Mouse (Mus musculus) kidney, adult 18-20 months (tissue): ENCODE measurements around the gene Sulf2.

ENCODE experiments used
- DNase-seq: peaks from one replicate; pipeline ENCODE4 v3.0.0; 2021

Gene Sulf2

GRCm38 (mm10) chr2:166115571-166116277 is 39.7 kb downstream of the Sulf2 start:
- DNase-seq, result peak; percentile 64

DNA sequence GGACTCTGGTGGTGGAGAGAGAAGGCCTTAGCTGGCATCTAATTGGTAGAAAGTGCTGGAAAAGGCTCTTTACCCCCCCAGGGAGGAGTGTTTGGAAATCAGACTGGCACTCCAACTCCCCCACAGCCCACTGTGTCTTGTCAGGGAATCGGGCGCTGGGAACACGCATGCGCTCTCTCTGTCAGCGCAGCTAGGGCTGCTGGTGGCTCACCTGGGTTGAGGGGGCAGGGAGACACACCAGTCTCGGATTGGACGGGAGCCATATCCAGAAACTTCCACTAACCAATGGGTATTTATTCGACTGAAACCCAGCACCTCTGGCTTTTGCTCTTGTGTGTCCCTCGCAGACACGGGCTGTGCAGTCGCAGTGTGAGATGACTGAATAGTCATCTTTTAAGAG is 42.5 kb downstream of the Sulf2 start:
- DNase-seq, result no peak

DNA sequence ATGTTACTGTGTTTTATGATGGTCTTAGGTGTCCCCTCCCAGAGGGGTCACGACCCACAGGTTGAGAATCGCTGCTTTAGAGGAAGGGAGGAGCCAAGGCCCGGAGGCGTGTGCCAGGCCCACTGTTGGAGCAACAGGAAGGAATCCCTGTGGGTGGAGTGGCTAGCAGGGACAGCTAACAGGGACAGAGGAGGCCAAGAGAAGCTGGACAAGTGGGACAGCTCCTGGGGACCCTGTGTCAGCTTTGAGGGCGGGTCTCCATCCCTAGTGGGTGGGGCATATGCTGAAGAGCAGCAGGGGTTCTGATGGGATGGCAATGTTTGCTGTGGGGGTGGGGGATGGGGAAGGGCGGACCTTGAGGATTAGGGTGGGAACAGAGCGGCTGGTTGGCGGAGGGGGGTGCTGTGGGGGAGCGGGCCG is 43.6 kb downstream of the Sulf2 start:
- DNase-seq, result peak; percentile 42

GRCm38 (mm10) chr2:166111238-166111637 is 44.2 kb downstream of the Sulf2 start:
- DNase-seq, result no peak

GRCm38 (mm10) chr2:166110764-166111163 is 44.7 kb downstream of the Sulf2 start:
- no peak for DNase-seq

GRCm38 (mm10) chr2:166108326-166108725 is 47.1 kb downstream of the Sulf2 start:
- DNase-seq, result peak; percentile 88

DNA sequence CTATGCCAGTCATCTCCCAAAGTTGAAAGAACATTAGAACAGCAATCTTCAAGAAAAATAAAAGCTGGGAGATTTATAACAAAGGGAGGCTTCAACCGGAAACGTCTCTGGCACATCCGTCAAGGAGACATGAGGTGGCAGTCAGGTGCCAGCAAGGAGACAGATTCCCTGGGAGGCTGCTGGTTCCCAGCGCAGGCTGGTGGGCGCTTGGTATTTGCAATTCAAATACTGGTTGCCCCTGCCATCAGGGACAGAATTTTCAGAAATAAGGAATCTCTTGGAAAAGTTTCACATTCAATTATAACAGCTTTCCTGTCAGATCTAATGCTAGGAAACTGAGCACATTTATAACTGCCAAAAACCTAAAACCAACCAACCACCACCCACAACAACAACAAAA is 47.6 kb downstream of the Sulf2 start:
- no peak for DNase-seq

DNA sequence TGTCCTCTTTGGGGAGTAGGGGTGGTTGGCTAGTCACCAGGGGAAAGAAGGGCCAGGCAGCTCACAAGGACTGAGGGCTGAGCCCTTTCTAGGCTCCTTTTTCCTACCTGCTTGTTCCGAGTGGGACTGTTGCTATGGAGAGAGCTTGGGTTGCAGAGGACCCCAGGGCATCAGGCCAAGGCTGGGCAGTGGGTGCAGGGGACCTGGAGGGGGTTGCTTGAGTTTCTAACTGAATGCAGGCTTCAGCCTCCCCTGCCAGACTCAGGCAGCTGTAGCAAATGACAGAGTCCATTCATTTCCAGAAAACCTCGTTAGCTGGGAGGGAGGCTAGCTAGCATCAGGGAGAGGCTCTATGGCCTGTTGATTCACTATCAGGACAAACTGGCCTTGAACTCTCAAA is 48.8 kb downstream of the Sulf2 start:
- DNase-seq, result no peak

DNA sequence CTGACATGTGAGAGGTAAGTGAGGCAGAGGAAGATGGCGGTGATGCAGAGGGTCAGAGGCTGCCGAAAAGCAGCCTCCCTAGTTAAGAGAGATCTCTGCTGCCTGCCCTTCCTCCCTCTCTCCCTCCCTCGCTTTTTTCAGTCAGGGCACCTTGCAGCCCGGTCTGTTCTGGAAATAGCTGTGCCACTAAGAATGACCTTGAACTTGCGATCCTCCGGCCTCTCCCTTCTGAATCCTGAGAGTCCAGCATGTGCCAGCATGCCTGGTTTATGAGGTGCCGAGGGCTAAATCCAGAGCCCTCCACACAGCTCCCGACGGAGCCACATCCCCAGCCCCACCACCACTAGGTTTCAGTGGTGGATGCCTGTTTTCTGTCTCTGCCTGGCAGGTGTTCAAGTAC is 49.6 kb downstream of the Sulf2 start:
- DNase-seq, result no peak

- DNase-seq, result no peak
Observed at GRCm38 (mm10) chr2:166102893-166103292, 52.6 kb downstream of the Sulf2 start.

DNA sequence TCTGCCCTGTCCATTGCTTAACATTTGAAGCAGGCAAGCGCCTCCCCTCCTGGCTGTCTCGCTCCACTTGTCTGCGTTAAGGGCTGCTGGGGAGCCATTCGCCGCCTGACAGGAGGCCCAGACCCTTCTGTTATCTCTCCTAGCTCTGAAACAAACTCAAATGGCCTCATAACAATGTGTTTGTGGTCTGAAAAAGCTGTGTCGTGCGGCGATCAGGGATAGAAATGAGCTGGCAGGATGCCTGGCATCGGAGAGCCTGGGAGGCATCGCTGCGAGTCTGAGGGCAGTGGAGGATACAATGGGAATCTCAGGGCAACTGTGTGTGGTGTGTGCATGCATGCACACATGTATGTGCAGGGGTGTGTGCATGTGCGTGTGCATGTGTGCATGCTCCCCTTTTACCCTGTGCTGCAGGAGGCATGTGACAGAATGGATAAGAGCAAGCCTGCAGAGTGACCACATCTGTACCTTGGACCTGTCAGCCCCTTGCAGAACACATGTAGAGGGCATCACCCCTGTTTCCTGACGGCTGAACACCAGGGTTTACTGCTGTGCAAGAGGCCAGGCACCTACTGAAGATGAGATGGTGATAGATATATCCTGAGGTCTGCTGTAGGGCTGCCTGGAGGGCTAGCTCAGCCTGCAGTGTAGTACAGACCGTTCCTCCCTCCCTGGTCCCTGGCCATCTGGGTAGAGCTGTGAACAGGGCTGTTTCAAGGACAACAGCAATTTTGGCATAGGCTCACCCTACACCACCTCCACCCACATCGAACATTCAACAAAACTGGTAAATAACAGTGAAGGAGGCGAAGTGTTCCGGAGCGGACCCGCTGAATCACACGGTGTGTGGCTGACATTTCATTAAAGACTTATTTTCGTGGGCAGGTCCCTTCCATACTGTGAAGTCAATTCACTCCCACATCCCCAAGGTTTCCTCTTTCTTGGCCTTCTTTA is 54.9 kb downstream of the Sulf2 start:
- no peak for DNase-seq

DNA sequence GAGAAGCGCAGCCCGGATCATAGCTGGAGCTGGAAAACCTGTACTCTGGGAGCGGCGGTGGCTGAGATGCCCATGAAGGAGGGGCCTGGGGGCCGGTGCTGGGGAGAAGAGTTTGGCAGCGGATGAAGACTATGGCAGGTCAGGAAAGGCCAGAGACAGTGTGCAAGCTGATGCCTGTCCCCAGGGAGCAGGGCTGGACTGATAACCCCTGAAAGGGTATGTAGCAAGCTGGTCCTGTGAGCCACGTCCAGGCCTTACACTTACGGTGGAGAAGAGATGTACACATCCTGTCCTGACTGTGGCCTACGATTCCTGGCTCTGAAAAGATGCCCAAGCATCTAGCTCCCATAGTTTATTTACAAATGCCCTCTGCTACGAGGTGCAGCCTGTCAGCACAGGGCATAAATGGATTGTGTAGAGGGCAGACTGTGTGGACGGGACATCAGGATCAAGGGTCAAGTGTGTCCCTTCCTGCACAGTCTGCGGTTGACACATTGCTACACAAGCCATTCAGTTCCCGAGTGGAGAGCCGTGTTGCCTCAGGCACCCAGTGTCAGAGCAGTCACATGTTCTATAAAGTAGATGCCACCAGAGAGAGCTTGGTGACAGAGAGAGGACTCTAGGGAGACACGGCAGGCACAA is 57.0 kb downstream of the Sulf2 start:
- DNase-seq, result no peak

- DNase-seq, result peak; percentile 51
Observed at GRCm38 (mm10) chr2:166097443-166098291, 57.8 kb downstream of the Sulf2 start.

DNA sequence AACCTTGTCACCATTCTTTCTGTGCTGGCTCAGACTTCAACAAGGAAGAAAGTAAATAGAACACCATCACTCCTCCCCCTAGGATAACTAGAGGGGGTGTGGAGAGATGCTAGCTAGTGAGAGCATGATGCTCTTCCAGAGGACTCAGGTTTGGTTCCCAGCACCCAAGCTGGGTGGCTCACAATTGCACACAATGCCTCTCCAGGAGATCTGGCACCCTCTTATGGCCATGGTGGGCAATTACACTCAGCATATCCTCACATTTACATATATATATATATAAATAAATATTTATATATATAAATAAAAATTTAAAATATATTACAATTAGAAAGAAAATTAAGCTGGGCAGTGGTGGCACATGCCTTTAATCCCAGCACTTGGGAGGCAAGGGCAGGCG is 58.6 kb downstream of the Sulf2 start:
- DNase-seq, result no peak

DNA sequence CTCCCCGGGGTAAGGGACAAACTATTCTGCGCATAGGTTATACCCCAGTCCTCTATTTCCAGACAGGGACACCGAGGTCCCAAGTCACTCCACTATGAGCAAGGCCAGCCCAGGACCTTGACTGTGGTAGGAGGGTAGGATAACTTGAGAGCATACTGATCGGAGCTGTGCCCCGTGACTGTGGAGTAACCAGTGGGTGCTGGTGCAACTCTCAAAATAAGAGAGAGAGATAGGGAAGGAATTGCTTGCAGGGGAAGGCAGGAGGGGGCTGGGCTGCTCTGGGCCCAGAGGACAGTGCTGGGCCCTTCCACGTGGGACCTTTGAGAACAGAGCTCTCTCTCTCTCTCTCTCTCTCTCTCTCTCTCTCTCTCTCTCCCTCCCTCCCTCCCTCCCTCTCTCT is 59.2 kb downstream of the Sulf2 start:
- no peak for DNase-seq

- DNase-seq, result no peak
Observed at GRCm38 (mm10) chr2:166092412-166092811, 63.1 kb downstream of the Sulf2 start.

- DNase-seq, result no peak
Observed at GRCm38 (mm10) chr2:166091599-166091998, 63.9 kb downstream of the Sulf2 start.

DNA sequence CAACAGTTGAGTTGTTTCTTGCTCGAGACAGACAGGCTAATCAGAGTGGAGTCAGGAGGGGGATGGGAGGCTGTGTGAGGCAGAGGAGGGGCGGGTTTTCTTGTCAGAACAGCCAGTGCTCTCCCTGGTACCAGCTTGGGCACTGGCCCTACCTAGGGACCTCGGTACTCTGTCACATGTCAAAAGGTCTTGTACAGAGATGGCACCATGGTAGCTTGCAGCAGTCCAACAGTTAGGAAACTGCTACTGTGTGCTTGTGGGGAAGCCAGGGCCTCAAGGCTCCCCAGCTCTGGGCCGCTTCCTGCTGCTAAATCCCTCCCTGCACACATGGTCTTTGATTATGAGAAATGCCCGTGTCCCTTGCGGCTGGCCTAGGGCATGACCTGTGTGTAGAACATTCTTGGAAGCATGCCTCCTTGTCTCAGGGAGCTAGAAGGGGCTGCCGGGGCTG is 65.3 kb downstream of the Sulf2 start:
- no peak for DNase-seq

DNA sequence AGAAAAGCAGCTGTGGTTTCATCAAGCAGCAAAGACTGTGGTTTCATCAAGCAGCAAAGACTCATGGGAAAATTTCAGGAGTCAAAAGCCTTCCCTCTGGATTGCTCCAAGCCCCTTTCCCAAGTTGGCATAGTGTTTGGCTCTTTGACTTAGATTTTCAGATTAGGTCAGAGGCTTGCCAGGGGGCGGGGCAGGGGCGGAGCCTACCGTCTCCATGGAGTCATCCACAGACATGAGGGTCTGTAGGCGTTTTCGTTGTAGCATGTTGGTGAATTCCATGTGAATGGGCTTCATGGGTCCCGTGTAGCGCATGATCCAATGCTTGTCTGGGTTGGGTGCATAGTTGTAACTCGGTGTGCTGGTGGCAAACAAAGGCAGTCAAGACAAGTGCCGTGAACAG is 66.5 kb downstream of the Sulf2 start:
- no peak for DNase-seq

GRCm38 (mm10) chr2:166086457-166087233 is 68.8 kb downstream of the Sulf2 start:
- DNase-seq, result peak; percentile 41

DNA sequence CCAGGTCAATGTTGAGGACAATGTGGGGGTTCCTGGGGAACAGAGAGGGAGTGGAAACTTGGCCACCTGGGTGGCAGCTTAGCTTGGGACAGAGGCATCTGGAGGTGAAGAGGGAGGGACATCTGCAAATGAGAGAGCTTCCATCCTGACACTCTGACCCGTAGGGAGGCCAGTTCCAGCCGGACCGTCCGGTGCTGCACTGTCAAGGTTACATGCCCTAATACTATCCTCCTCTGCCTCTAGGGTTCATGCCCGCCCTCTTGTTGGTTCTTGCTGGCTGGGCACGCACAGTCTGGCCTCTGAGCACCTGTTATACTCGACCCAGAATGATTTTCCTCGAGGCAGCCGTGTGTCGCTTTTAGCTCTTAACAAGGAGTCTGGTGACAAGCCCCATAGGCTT is 69.7 kb downstream of the Sulf2 start:
- no peak for DNase-seq

DNA sequence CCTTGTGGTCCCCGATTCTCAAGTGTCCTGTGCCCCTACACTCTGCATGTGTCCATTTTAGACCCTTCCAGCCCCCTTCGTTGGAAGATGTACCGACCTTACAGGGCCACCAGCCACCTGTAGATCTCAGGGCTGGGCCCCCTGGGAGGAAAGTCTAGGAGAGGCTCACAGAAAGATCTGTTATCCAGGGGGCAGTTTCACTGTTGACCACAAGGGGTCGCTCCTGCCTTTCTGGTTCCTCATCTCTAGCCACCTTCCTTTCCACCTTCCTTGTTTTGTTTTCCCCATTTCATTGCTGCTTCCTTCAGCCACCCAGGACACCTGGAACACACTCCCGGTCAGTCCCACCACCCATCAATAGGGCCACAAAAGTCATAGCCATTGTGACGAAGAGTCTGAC is 70.5 kb downstream of the Sulf2 start:
- peak; percentile 76 for DNase-seq
